Mouse (Mus musculus) heart, postnatal 14 days (tissue): ENCODE results near the gene Anapc11. TPM values are rescaled to one million over a fixed set of nuclear protein-coding genes. Genes with fewer than 3 reads are reported as not detected.

Source experiments
- DNase-seq, 2 experiments: peaks; one replicate each; pipeline ENCODE4 v3.0.0; 2021 to 2022
- intact Hi-C: fragments of 180-260 bp; cut with DNase I; formaldehyde crosslinking; loops from one replicate; pipeline ENCODE4 v1.15.1; 2025
- total RNA-seq, 2 experiments: library from RNA; stranded (reverse); gene quantifications; 2 replicates each; pipeline ENCODE4 v1.2.3; 2021

Gene Anapc11
- total RNA-seq, 2 experiments from 2014 or later, result 86.2 to 87.5 TPM

GRCm38 (mm10) chr11:120622805-120623204 is 24.6 kb downstream of the Anapc11 start:
- intact Hi-C loops, result loop anchor here (5.0 kb wide), 1 partner anchor 174 kb away; the partner anchor contains the start of gene Dus1l
- no peak for DNase-seq

GRCm38 (mm10) chr11:120623961-120624679 is 25.9 kb downstream of the Anapc11 start:
- intact Hi-C loops, result loop anchor here (2.0 to 5.0 kb wide), 2 partner anchors 51 to 173 kb away; partner anchors contain the start of gene Dus1l

GRCm38 (mm10) chr11:120624680-120625111 is 26.5 kb downstream of the Anapc11 start:
- peak; percentile 89 to 90 for DNase-seq

More at GRCm38 (mm10) chr11:120623961-120624679, 25.9 kb downstream of the Anapc11 start:
- DNase-seq, result peak; percentile 69 to 80

DNA sequence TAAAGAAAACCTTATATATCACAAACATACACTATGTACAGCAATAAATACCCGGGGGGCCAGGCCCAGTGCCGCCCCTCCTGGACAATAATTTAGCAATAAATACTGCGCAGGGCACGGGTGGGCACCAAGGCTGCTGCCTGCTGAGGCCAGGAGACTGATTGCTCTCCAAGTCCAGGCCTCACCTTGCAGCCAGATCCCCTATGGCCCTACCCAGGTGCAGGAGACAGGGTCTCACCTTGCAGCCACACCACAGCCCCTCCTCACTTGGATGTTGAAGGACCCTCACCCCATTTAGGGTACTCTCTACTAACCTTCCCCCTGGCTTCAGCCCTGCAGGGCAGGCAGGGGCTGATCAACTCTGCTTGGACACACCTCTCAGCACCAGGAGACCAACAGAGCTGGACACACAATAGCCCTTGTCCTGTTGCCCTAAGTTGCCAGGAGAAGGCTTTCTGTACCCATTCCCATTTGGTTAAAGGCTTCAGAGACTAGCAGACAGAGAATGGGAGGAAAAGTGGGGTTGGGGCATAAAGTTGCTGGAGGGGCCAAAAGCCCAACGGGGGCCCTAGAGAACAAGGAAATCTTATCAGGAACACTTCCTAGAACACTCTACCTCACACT is 27.0 kb downstream of the Anapc11 start, which contains the start of gene Sirt7:
Sirt7 (minus strand) TSS at position 89 of the 624 bp plus-strand sequence.
- intact Hi-C loops, result loop anchor here (2.0 kb wide), 1 partner anchor 50 kb away; no protein-coding TSS in a partner anchor
- DNase-seq, result no peak

More at GRCm38 (mm10) chr11:120624680-120625111, 26.5 kb downstream of the Anapc11 start:
- intact Hi-C loops, result loop anchor here (2.0 to 5.0 kb wide), 2 partner anchors 50 to 173 kb away; partner anchors contain the start of gene Dus1l

GRCm38 (mm10) chr11:120626785-120627467 is 28.7 kb downstream of the Anapc11 start:
- intact Hi-C loops, result no loop called here
- no peak for DNase-seq

DNA sequence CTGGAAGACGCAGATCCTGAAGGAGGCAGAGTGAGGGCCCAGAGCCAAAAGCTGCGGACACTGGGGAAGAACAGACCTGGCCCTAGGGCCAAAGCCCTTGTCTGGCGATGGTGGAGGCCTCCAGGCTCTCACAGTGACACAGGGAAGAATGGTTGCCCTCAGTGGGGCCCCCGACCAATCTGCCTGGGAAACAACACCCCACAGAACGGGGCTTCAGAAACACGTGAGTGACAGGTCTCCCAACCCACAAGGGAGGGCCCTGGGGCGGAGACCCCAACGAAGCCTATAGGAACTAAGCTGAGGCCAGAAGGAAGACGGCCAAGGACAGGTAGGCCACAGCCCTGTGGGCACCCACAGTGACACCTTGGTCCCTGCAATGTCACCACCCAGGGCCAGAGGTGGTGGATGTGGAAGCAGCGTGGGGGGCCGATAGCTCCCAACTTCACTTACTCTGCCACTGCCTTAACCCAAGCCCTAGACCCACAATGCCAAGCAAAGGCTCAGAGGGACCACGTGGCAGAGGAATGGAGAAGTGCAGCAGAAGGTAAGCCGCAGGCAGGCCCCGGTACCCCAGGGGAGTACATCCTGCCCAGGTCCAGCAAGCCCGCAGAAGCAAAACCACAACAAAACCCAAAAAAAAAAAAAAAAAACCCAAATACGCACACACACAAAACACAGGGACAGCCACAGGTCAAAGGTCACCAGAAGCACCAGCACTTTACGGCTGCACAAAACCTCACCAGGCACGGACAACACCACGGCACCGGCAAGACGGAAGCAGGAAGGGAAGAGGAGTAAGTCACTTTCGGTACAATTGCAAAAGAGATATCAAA is 29.5 kb downstream of the Anapc11 start:
- intact Hi-C loops, result no loop called here
- no peak for DNase-seq

DNA sequence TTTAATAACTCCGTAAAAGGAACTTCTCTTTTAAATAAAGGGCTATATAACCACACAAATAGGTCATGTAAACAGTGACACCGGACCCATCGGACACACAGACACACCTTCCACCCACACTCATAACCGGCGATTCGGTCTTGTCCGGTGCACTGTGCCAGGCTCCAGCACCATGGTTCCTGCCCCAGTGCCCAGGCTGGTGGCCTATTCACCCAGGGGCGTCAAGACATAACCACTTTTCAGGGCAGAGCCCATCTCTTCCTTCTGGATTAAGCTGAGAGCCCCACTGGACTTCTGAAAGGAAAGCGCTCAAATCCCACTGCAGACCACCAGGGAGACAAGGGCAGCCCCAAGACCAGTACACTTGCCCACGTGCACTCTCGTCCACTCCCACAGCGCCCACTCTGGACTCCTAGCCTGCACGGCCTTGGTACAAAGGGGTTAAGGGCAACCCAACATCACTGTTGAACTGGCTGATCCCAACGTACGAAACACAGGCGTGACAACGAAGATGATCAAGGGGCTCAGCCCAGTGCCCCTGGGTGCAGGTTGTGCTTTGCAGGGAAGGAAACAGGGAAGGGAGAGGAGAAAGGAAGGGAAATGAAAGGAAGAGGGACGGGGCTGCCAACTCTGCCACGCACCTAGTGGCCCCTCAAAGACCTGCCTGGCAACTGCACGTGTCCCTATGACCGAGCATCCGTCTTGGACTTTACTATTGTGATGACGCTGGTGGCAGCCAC is 30.6 kb downstream of the Anapc11 start:
- no peak for DNase-seq
- intact Hi-C loops, result no loop called here

DNA sequence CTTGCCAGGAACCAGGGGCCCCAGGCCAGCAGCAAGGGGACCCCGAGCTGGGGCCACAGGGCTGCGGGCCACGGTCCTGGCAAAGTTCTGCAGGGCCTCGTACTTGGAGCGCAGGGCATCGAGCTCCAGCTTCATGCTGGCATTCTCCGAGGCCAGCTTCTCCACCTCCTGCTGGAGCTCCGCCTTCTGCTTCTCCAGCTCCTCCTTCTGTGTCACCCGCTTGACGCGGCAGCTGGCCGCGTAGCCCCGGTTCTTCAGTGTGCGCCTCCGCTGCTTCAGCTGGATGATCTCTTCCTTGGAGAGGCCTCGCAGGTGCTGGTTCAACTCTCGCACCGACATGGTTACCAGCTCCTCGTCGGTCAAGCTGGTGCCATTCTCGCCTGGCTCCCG is 31.1 kb downstream of the Anapc11 start:
- no peak for DNase-seq
- intact Hi-C loops, result no loop called here

DNA sequence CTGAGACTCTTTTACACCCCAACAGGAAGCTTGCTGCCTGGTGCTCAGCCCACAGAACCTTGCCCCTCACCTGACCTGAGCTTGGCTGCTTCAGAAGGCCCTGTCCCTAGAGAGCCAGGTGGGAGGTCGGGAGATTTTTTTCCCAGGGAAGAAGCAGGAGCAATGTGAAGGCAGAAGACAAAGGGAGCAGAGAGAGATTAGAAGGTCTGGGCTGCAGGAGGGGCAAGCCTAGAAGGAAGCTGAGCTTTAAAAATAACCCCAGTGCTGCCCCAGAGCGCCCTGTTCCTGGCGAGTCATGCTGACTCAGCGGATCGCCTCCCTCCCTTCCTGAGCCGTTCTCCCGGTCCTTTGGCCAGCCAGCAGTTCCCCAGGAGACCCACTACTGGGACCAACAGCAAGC is 31.7 kb downstream of the Anapc11 start:
- DNase-seq, result peak; percentile 70 to 71
- intact Hi-C loops, result no loop called here

DNA sequence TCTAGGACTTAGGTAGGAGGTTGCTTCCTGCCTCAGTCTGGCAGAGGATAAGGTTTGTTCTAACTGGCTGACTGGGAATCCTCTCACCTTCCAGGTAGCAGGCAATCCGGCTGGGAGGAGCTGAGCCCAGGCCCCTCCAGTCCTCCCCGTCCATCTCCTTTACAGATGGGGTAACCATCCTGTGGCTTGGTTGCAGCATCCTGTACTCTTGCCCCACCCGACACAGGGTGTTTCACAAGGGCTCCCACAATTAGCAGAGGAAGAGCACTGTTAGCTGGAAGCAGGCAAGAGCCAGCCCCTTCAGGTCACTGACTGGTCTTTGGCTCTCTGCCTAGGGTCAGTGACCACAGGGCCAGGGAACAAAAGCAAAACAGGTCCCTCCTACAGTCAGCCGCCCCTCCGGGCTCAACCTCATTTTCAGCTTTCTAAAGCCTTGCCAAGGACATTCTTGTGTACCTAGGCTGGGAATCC is 32.2 kb downstream of the Anapc11 start:
- peak in 1 of 2 experiments; percentile 57 for DNase-seq
- intact Hi-C loops, result no loop called here

- DNase-seq, result no peak
- intact Hi-C loops, result no loop called here
Observed at GRCm38 (mm10) chr11:120630881-120631725, 32.9 kb downstream of the Anapc11 start.

- intact Hi-C loops, result no loop called here
- DNase-seq, result no peak
Observed at GRCm38 (mm10) chr11:120631726-120632448, 33.7 kb downstream of the Anapc11 start.

GRCm38 (mm10) chr11:120632559-120633519 is 34.6 kb downstream of the Anapc11 start:
- DNase-seq, result peak; percentile 74 to 75
- intact Hi-C loops, result no loop called here

DNA sequence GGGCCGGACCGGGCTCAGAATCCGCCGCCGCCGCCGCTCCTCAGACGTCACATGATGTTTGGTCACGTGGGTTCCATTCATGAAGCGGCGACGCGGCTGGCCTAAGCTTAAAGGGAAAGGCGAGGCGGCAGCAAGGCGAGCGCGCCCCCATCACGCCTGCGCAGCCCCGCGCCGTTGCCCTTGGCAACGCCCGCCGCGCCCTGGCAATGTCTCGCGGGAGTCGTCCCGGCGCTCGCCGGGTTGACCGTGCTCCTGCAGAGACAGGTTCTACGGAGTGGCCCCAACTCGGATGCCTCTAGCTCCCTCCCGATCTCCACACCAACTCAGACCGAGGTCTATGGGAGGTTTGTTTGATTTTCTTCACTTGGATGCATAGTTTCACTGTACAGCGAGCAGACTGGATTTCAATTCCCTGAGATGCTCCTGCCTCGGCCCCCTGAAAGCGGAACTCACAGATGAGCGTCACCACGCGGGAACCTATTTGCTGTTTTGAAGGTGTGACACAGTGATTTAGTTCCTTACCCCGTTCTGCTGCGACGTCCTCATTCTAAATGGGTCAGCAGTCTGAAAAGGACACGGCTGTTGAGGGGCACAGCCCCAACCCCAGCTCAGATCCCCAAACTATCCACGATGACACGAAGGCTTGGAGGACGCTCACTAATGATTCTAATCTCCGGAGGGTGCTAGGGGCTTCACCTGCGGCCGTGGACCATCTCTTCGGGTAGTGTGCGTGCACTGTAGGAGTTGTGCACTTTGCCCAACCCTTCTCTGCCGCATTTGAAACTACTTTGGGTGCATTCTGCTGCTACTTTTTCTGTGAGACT is 35.5 kb downstream of the Anapc11 start, which contains the start of gene Mafg:
Mafg (minus strand) TSS at position 81 of the 824 bp plus-strand sequence.
- intact Hi-C loops, result no loop called here

DNA sequence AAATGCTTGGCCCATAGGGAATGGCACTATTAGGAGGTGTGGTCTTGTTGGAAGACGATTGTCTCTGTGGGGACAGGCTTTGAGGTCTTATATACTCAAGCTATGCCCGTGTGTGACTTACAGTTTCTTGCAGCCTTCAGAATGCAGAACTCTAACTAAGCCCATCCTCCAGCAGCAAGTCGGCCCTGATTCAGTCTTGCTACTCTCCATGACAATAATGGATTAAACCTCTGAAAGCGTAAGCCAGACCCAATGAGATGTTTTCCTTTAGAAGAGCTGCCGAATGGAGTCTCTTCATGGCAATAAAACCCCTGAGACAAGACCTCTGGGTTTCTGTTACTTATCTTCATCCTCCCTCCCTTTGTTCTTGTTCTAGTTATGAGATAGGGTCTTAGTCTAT is 36.6 kb downstream of the Anapc11 start:
- intact Hi-C loops, result no loop called here
- DNase-seq, result no peak

More for the DNA sequence above, 35.5 kb downstream of the Anapc11 start, which contains the start of gene Mafg:
- DNase-seq, result peak; percentile 94 to 95
